17 mouse cellular contexts compared by ENCODE assay signal in the genomic region with DNA sequence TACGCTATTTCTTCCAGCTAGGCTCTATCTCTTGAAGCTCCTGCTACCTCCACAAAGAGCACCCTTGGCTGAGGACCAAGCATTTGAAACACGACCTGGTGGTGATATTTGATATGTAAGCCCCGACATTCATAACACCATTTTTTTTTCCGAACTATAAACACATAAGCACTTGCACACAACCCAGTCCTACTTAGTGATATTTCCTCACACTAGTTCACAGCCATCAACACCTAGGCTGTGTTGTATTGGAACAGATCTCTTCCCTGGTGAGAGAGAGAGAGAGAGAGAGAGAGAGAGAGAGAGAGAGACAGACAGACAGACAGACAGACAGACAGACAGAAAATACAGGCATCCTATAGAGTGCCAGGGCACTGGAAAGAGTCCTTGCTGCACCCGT. TPM values are rescaled to one million over a fixed set of nuclear protein-coding genes. Genes with fewer than 3 reads are reported as not detected.
"Had no signal": no experiment of that assay in that cellular context is flagged by ENCODE, and none has a peak within 500 bp of the region (broad histone marks: within the 10 kb centered on the region; RNA-seq: fewer than 3 reads in every experiment).

No protein-coding gene starts in this region.

- H3K36me3 ChIP-seq: lung, embryonic 15.5 days; midbrain, embryonic 13.5 days; midbrain, embryonic 15.5 days; neural tube, embryonic 12.5 days; stomach, embryonic 15.5 days had no signal

- H3K4me3 ChIP-seq: lung, embryonic 15.5 days; megakaryocyte, embryonic 14.5 days; midbrain, embryonic 13.5 days; midbrain, embryonic 15.5 days; neural tube, embryonic 12.5 days; stomach, embryonic 15.5 days had no signal

- ATAC-seq: lung, postnatal 0 days; midbrain, embryonic 13.5 days; midbrain, embryonic 15.5 days had no signal

- H3K4me1 ChIP-seq: midbrain, embryonic 13.5 days; midbrain, embryonic 15.5 days; neural tube, embryonic 12.5 days; stomach, embryonic 15.5 days had no signal

- H3K9ac ChIP-seq: lung, embryonic 15.5 days; midbrain, embryonic 13.5 days; midbrain, embryonic 15.5 days; neural tube, embryonic 12.5 days; stomach, embryonic 15.5 days had no signal

- DNase-seq: lung, postnatal 14 days; lung, postnatal 36 days; right cerebral cortex, postnatal 14 days; thymus, adult 2 months; thymus, postnatal 25 days; thymus, postnatal 4 days had no signal

- H3K27ac ChIP-seq: lung, embryonic 15.5 days; macrophage; midbrain, embryonic 13.5 days; midbrain, embryonic 15.5 days; neural tube, embryonic 12.5 days; stomach, embryonic 15.5 days; stomach, postnatal 0 days had no signal

- H3K27me3 ChIP-seq: lung, embryonic 15.5 days; midbrain, embryonic 13.5 days; midbrain, embryonic 15.5 days; neural tube, embryonic 12.5 days; stomach, embryonic 15.5 days had no signal

- H3K9me3 ChIP-seq: lung, embryonic 15.5 days; megakaryocyte, embryonic 14.5 days; midbrain, embryonic 13.5 days; midbrain, embryonic 15.5 days; neural tube, embryonic 12.5 days; stomach, embryonic 15.5 days had no signal

- H3K4me2 ChIP-seq: lung, embryonic 15.5 days; midbrain, embryonic 11.5 days; midbrain, embryonic 13.5 days; midbrain, embryonic 15.5 days; neural tube, embryonic 12.5 days; stomach, embryonic 15.5 days had no signal

RNA-seq across cellular contexts. Expression of gene Lnx1, which starts 17.8 kb away (rescaled TPM):
- total RNA-seq: monocyte, adult 5-6 weeks had no signal
- polyA plus RNA-seq: macrophage had no signal
